Mouse (Mus musculus): Measurements from ENCODE around the gene Gdf15. TPM values are rescaled to one million over a fixed set of nuclear protein-coding genes. Genes with fewer than 3 reads are reported as not detected.
A peak's percentile ranks its signal among the peaks of the same experiment; 100 is the strongest.

Gdf15 gene
- polyA plus RNA-seq, 1 experiment: 6.0 TPM

DNA sequence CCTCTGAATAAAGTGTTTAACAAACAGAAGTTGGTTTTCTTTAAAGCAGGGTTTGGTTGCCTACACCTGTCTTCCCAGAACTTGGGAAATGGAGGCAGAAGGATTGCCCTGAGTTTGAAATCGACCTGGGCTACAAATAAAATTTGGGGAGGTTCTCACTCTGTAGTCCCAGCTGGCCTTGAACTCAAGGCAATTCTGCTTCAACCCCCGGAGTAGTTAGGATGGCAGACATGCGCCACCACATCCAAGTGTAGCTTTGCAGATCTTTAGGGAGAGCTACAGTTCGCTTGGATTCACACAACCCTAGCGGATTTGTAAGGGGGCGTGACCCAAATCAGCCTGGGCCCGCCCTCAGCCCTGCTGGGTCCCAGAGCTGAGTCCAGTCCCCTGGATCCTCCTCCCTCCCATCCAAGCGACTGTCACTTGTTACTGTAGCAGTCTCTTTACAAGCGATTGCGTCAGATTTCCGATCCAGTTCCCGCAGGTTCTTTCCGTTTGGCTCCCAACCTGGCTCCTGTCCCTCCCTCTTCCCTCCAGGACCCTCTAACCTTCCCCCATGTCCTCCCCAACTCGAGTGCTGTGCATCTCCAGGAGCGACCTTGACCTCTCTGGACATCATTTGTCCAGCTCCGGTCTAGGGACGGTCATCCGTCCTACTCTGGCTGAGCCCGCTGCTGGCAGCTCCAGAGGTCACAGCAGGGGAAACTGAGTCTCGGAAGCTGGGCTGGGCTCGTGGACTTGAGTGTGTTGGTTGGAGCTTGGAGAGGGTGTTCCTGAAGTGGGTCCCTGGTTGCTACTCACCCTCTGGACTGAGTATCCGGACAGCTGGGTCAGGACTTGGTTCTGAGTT lies 1.5 kb downstream of the Gdf15 start:
- TF ChIP-seq POLR2A (IDR thresholded peaks at IDR 0.05; ENCODE audit: low read depth, low read length) (no peak), CTCF (IDR thresholded peaks at IDR 0.05; ENCODE audit: extremely low read depth, insufficient read depth, insufficient read length, insufficient replicate concordance) (no peak)
- H3K4me1 ChIP-seq (ENCODE audit: control insufficient read depth, insufficient read depth, insufficient read length): peaks cover 24% of the 10 kb centered on the region
- H3K4me3 ChIP-seq (ENCODE audit: extremely low read depth, insufficient read depth, insufficient read length): no peak overlapping the region
- peak overlapping the region; percentile 4; the same call in 1 of the 2 replicates for H3K27ac ChIP-seq (ENCODE audit: insufficient read depth, low read length)
- WGBS: 23% methylated on average over 22 of the region's 22 CpGs
- H3K27me3 ChIP-seq (ENCODE audit: control insufficient read depth, insufficient read depth, low read length): no peaks in the 10 kb centered on the region
- H3K36me3 ChIP-seq (ENCODE audit: control insufficient read depth, insufficient read depth, low read length): no peaks in the 10 kb centered on the region
- no peak for DNase-seq (ENCODE audit: low read depth in 1 of 2, low spot score in 2 of 2)

DNA sequence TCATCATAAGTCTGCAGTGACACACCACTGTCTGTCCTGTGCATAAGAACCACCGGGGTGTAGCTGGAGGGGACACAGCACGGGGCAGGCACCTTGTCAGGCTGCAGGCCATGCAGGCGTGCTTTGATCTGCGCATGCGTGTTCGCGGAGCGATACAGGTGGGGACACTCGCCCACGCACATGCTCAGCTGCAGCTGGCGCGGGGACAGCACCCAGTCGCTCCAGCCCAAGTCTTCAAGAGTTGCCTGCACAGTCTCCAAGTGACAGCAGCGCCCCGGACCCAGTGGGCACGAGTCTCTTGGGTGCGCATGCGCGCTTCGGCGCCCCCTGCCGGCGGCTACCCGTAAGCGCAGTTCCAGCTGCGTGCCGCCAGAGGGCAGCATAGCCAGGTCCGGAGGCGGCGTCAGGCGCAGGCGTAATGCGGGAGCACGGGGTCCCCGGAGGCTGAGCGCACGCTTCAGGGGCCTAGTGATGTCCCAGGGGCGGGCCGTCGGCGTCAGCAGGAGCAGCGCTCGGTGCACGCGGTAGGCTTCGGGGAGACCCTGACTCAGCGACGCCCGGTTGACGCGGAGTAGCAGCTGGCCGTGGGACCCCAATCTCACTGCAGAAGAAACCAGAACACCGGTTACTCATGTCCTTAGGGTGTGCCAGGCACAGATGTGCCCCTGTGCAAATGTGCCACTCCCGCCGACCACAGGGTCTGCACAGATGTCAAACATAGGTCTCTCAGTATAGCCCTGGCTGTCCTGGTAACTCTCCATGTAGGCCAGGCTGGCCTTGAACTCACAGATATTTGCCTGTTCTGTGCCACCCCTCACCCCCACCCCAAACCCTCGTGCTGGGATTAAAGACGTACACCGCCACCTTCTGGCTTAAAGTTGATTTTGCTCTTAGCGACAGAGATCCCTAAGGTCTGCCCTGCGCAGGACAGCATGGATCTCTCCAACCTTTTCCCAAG lies 2.4 kb downstream of the Gdf15 start:
- Histone ChIP-seq H3K4me1 (ENCODE audit: control insufficient read depth, insufficient read depth, insufficient read length) (peaks cover 16% of the 10 kb centered on the region), H3K27me3 (ENCODE audit: control insufficient read depth, insufficient read depth, low read length) (no peaks in the 10 kb centered on the region), H3K4me3 (ENCODE audit: extremely low read depth, insufficient read depth, insufficient read length) (peak overlapping the region; percentile 50), H3K27ac (ENCODE audit: insufficient read depth, low read length) (peak overlapping the region; percentile 37; the same call in 1 of the 2 replicates), H3K36me3 (ENCODE audit: control insufficient read depth, insufficient read depth, low read length) (no peaks in the 10 kb centered on the region)
- WGBS: under 1% methylated on average over 60 of the region's 60 CpGs
- TF ChIP-seq CTCF (IDR thresholded peaks at IDR 0.05; ENCODE audit: extremely low read depth, insufficient read depth, insufficient read length, insufficient replicate concordance) (peak; percentile 100), POLR2A (IDR thresholded peaks at IDR 0.05; ENCODE audit: low read depth, low read length) (no peak; the same call in 1 of the 2 replicates)
- DNase-seq (ENCODE audit: low read depth in 1 of 2, low spot score in 2 of 2): peak; percentile 87 to 88

DNA sequence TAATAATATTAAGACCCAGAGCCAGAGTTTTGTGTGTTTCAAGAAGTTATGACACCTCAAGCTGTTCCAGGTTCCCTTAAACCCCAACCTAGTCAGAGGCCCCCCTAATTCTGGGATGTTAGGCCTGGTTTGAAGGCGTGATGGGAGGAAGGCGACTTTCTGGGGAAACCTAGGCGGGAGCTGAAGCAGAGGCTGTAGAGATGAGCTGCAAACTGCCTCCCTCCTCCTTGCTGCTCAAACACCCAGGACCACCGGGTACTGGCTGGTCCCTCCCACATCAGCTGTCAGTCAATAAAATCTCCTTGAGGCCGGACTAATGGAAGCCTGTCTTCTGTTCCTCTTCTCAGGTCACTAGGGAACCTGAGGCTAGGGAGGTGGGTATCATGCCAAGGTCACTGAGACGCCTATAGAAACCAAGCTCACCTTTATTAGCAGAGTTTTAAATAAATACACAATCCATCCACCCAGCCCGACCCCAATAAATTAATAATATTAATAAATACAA lies 3.2 kb downstream of the Gdf15 start:
- no peak for TF ChIP-seq CTCF (IDR thresholded peaks at IDR 0.05; ENCODE audit: extremely low read depth, insufficient read depth, insufficient read length, insufficient replicate concordance)
- TF ChIP-seq POLR2A (IDR thresholded peaks at IDR 0.05; ENCODE audit: low read depth, low read length): no peak
- H3K4me1 ChIP-seq (ENCODE audit: control insufficient read depth, insufficient read depth, insufficient read length): peaks cover 7% of the 10 kb centered on the region
- H3K4me3 ChIP-seq (ENCODE audit: extremely low read depth, insufficient read depth, insufficient read length): no peak overlapping the region
- 65% methylated on average over 7 of the region's 7 CpGs for WGBS
- H3K36me3 ChIP-seq (ENCODE audit: control insufficient read depth, insufficient read depth, low read length): no peaks in the 10 kb centered on the region
- no peaks in the 10 kb centered on the region for H3K27me3 ChIP-seq (ENCODE audit: control insufficient read depth, insufficient read depth, low read length)
- no peak overlapping the region for H3K27ac ChIP-seq (ENCODE audit: insufficient read depth, low read length)
- no peak for DNase-seq (ENCODE audit: low read depth in 1 of 2, low spot score in 2 of 2)

DNA sequence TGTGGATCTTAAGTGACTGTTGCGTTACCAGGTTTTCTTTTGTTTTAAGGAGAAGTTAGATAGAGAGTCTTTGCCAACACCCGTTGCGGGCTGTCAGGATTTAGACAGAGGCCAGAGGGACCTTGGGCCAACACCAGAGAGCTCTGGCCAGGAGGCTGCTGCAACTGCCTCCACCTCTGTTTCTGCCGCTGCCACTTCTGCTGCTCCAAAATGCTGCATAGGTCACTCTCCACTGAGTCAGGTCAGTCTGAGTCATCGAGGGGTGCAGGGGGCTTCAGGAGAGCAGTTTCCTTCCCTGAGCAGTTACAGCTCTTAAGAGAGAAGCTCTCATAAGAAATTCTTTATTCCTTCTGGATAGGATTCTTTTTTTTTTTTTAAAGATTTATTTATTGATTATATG lies 5.2 kb downstream of the Gdf15 start:
- TF ChIP-seq POLR2A (IDR thresholded peaks at IDR 0.05; ENCODE audit: low read depth, low read length) (no peak), CTCF (IDR thresholded peaks at IDR 0.05; ENCODE audit: extremely low read depth, insufficient read depth, insufficient read length, insufficient replicate concordance) (no peak)
- H3K4me3 ChIP-seq (ENCODE audit: extremely low read depth, insufficient read depth, insufficient read length): no peak overlapping the region
- no peak overlapping the region for H3K27ac ChIP-seq (ENCODE audit: insufficient read depth, low read length)
- no peak for DNase-seq (ENCODE audit: low read depth in 1 of 2, low spot score in 2 of 2)
- WGBS: 83% methylated on average over 5 of the region's 5 CpGs
- no peaks in the 10 kb centered on the region for H3K27me3 ChIP-seq (ENCODE audit: control insufficient read depth, insufficient read depth, low read length)
- peaks cover 7% of the 10 kb centered on the region for H3K4me1 ChIP-seq (ENCODE audit: control insufficient read depth, insufficient read depth, insufficient read length)
- no peaks in the 10 kb centered on the region for H3K36me3 ChIP-seq (ENCODE audit: control insufficient read depth, insufficient read depth, low read length)

DNA sequence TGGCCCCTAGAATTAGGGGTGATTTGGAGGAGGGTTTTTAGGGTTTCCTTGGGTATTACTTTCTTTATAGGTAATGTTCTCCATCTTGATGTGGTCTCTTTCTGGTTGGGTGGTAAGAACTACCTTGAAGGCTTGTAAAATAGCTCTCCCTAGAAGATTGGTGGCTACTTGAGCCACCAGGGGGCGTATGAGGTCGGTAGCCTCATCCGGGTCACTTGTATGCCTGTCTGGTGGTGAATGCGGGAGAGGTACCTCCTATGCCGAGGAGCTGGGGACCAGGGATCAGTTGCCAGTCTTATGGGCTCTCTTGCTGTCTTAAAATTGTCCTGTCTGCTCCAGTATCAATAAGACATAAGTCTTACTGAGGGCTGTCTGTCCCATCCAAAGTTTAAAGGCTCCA lies 7.2 kb downstream of the Gdf15 start:
- Histone ChIP-seq H3K4me1 (ENCODE audit: control insufficient read depth, insufficient read depth, insufficient read length) (peaks cover 3% of the 10 kb centered on the region; the same call in 1 of the 2 replicates), H3K27ac (ENCODE audit: insufficient read depth, low read length) (no peak overlapping the region), H3K27me3 (ENCODE audit: control insufficient read depth, insufficient read depth, low read length) (no peaks in the 10 kb centered on the region), H3K4me3 (ENCODE audit: extremely low read depth, insufficient read depth, insufficient read length) (no peak overlapping the region), H3K36me3 (ENCODE audit: control insufficient read depth, insufficient read depth, low read length) (no peaks in the 10 kb centered on the region)
- TF ChIP-seq CTCF (IDR thresholded peaks at IDR 0.05; ENCODE audit: extremely low read depth, insufficient read depth, insufficient read length, insufficient replicate concordance) (peak; percentile 26; the same call in 1 of the 2 replicates), POLR2A (IDR thresholded peaks at IDR 0.05; ENCODE audit: low read depth, low read length) (no peak)
- DNase-seq (ENCODE audit: low read depth in 1 of 2, low spot score in 2 of 2): peak in 1 of 2 experiments; percentile 28
- 34% methylated on average over 5 of the region's 5 CpGs for WGBS

DNA sequence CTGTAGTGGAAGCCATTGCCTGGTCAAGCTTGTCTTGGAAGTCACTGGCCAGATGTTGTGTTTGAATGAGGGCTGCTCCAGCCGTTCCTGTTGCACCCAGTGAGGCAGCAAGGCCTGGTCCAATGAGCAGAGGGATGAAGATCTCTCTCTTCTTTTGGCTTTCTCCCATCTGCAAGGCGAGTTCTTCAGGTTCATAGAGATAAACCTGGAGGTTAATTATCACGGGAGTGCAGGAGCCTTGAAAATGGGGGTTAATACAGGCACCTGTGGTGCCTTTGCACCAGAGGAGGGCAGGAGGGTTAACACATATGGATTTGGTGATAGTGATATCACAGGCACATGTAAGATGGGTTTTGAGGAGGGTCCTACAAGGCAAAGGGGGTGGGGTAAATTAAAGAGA lies 10.0 kb downstream of the Gdf15 start:
- H3K27me3 ChIP-seq (ENCODE audit: control insufficient read depth, insufficient read depth, low read length): no peaks in the 10 kb centered on the region
- no peak overlapping the region for H3K4me3 ChIP-seq (ENCODE audit: extremely low read depth, insufficient read depth, insufficient read length)
- no peaks in the 10 kb centered on the region for H3K36me3 ChIP-seq (ENCODE audit: control insufficient read depth, insufficient read depth, low read length)
- no peak overlapping the region for H3K27ac ChIP-seq (ENCODE audit: insufficient read depth, low read length)
- TF ChIP-seq POLR2A (IDR thresholded peaks at IDR 0.05; ENCODE audit: low read depth, low read length) (no peak), CTCF (IDR thresholded peaks at IDR 0.05; ENCODE audit: extremely low read depth, insufficient read depth, insufficient read length, insufficient replicate concordance) (no peak)
- WGBS: 74% methylated on average over 3 of the region's 3 CpGs
- no peak for DNase-seq (ENCODE audit: low read depth in 1 of 2, low spot score in 2 of 2)
- H3K4me1 ChIP-seq (ENCODE audit: control insufficient read depth, insufficient read depth, insufficient read length): peaks cover 18% of the 10 kb centered on the region; the same call in 1 of the 2 replicates

Data from spleen, adult 2 months (tissue).